Mouse (Mus musculus) forebrain, embryonic 14.5 days (tissue): ENCODE data around the gene Hist1h4n. TPM values are rescaled to one million over a fixed set of nuclear protein-coding genes. Genes with fewer than 3 reads are reported as not detected.
A peak's percentile ranks its signal among the peaks of the same experiment; 100 is the strongest.
"Not testable (repeated sequence)": the region's sequence is repeated elsewhere in the genome, so short reads cannot be mapped to it uniquely, and the experiment has no call there.

ENCODE experiments used
- ATAC-seq: fragments of 200-750 bp; cut with Nextera tagmentation; 2 replicates; pipeline ENCODE4 v1.8.0; 2017; ENCODE audit warnings: mild to moderate bottlenecking, moderate library complexity
- DNase-seq: peaks from one replicate; pipeline ENCODE4 v3.0.0-alpha.2; 2015; ENCODE audit warnings: low spot score
- H3K27ac ChIP-seq: fragments of 300-500 bp; sonication (generic); 2 replicates; pipeline ENCODE4 v1.5.1; 2014; ENCODE audit warnings: low read depth, mild to moderate bottlenecking, control low read depth, low read length, moderate library complexity
- H3K27me3 ChIP-seq: fragments of 300-500 bp; sonication (generic); replicated peaks from 2 replicates; pipeline ENCODE4 v1.6.1; 2014; ENCODE audit warnings: low read length, control low read depth, mixed read lengths; ENCODE audit not compliant: control insufficient read depth, insufficient read depth
- H3K36me3 ChIP-seq: fragments of 300-500 bp; sonication (generic); 2 replicates; pipeline ENCODE4 v1.6.1; 2014; ENCODE audit warnings: low read length, control low read depth; ENCODE audit not compliant: control insufficient read depth, insufficient read depth
- H3K4me1 ChIP-seq: fragments of 300-500 bp; sonication (generic); 2 replicates; pipeline ENCODE4 v1.6.1; 2014; ENCODE audit warnings: antibody characterized with exemption, low read length, control low read depth; ENCODE audit not compliant: control insufficient read depth, insufficient read depth
- H3K4me2 ChIP-seq: fragments of 300-500 bp; sonication (generic); 2 replicates; pipeline ENCODE4 v1.6.1; 2014; ENCODE audit warnings: mild to moderate bottlenecking, control low read depth, low read length
- H3K4me3 ChIP-seq: fragments of 300-500 bp; sonication (generic); 2 replicates; pipeline ENCODE4 v1.5.1; 2014; ENCODE audit warnings: low read depth, low read length, control low read depth
- H3K9ac ChIP-seq: fragments of 300-500 bp; sonication (generic); 2 replicates; pipeline ENCODE4 v1.6.1; 2014; ENCODE audit warnings: mild to moderate bottlenecking, low read length, control low read depth, moderate library complexity
- H3K9me3 ChIP-seq: fragments of 300-500 bp; sonication (generic); replicated peaks from 2 replicates; pipeline ENCODE4 v1.6.1; 2016; ENCODE audit warnings: low read length, control low read depth, mixed read lengths; ENCODE audit not compliant: control insufficient read depth
- WGBS: fragments of 180-500 bp; shearing (Covaris S2); extraction: QIAGEN DNeasy Blood & Tissue Kit; methylation state at CpG from one replicate; pipeline ENCODE4 v1.1.7; 2014; 5-methylcytosine and 5-hydroxymethylcytosine counted together
- microRNA-seq: library from miRNA; unstranded; fragments of <30 nt; microRNA quantifications from one replicate; pipeline ENCODE4, GENCODE M21; 2016
- polyA plus RNA-seq: library from polyadenylated mRNA; unstranded; fragments of >200 nt; fragmentation: Nextera tagmentation; extraction: Ambion mirVana; gene quantifications from 2 replicates; pipeline ENCODE4 v1.2.1, GENCODE M21; 2014

Gene Hist1h4n
- polyA plus RNA-seq, 1 experiment from 2014 or later = 16.7 TPM

DNA sequence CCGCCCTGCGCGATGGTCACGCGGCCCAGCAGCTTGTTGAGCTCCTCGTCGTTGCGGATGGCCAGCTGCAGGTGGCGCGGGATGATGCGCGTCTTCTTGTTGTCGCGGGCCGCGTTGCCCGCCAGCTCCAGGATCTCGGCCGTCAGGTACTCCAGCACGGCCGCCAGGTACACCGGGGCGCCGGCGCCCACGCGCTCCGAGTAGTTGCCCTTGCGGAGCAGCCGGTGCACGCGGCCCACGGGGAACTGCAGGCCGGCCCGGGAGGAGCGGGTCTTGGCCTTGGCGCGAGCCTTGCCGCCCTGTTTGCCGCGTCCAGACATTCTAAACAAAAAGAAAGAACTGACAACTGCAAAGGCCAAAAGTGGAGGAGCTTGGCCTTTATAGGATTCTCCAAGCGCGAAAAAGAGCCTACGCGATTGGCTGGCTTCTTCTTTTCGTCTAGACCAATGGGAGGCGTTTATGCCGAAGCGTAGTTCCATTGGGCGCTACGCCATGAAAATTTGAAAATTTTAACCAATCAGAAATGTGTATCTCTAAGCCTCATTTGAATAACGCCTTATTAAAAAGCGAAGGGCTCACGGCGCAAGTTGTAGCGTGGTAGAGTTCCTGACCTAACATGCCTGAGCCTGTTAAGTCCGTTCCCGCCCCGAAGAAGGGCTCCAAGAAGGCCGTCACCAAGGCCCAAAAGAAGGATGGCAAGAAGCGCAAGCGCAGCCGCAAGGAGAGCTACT lies 44.9 kb downstream of the Hist1h4n start, which contains the start of the genes Hist1h2an and Hist1h2bp:
TSS of gene Hist1h2an (minus strand) at position 320 of the 731 bp plus-strand sequence.
TSS of gene Hist1h2bp (plus strand) at position 563 of the 731 bp plus-strand sequence.
- under 1% methylated on average over 31 of the region's 63 CpGs for WGBS
- peaks cover 33% of the 10 kb centered on the region for H3K4me1 ChIP-seq
- peak within 1 kb of the TSS; percentile 54; the same call in 1 of the 2 replicates for H3K9ac ChIP-seq
- peak within 1 kb of the TSS; percentile 30 for H3K4me3 ChIP-seq
- ATAC-seq (peak; percentile 93), DNase-seq (peak; percentile 100)
- not testable (repeated sequence) for H3K36me3 ChIP-seq, H3K9me3 ChIP-seq, H3K27me3 ChIP-seq
- peak within 1 kb of the TSS; percentile 87 for H3K27ac ChIP-seq
- peak within 1 kb of the TSS; percentile 53 for H3K4me2 ChIP-seq

- no peaks in the 10 kb centered on the region for H3K36me3 ChIP-seq
- H3K9me3 ChIP-seq = no peaks in the 10 kb centered on the region
- peak; percentile 64 for DNase-seq
- 2% methylated on average over 8 of the region's 8 CpGs for WGBS
- no peaks in the 10 kb centered on the region for H3K27me3 ChIP-seq
- H3K4me1 ChIP-seq = peaks cover 33% of the 10 kb centered on the region
- peak overlapping the region; percentile 53 for H3K4me2 ChIP-seq
- H3K9ac ChIP-seq = peak overlapping the region; percentile 54; the same call in 1 of the 2 replicates
- H3K27ac ChIP-seq = peak overlapping the region; percentile 87
- peak overlapping the region; percentile 30 for H3K4me3 ChIP-seq
- ATAC-seq = no peak
Measured at GRCm38 (mm10) chr13:21786189-21786898, 45.7 kb downstream of the Hist1h4n start.

GRCm38 (mm10) chr13:21784311-21784710 lies 47.7 kb downstream of the Hist1h4n start:
- Histone ChIP-seq H3K9me3 (no peaks in the 10 kb centered on the region), H3K4me1 (peaks cover 39% of the 10 kb centered on the region), H3K4me2 (peak overlapping the region; percentile 67), H3K4me3 (no peak overlapping the region), H3K27ac (peak overlapping the region; percentile 84), H3K27me3 (no peaks in the 10 kb centered on the region), H3K9ac (peak overlapping the region; percentile 49; the same call in 1 of the 2 replicates), H3K36me3 (no peaks in the 10 kb centered on the region)
- 19% methylated on average over 6 of the region's 6 CpGs for WGBS
- ATAC-seq (no peak), DNase-seq (no peak)

DNA sequence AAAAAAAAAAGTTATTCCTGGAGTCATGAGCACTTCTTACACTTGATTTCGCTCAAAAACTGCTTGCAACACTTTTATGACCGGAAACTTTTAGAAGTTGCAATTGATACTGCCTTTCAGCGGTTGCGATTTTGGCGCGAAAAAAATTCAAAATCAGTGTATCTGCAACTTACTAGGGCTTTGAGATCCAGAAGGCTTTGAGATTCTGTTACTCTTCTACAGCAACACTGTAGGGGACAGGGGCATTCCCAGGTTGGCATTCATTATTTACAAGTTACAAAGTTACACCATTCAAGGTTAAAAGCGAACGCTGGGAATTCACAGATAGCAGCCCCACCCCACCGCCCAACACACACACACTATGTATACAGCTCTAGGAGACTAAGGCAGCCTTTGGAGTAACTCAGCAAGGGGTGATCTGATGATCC lies 48.2 kb downstream of the Hist1h4n start:
- Histone ChIP-seq H3K4me1 (peaks cover 39% of the 10 kb centered on the region), H3K27me3 (no peaks in the 10 kb centered on the region), H3K4me2 (peak overlapping the region; percentile 67), H3K9me3 (no peaks in the 10 kb centered on the region), H3K9ac (peak overlapping the region; percentile 49; the same call in 1 of the 2 replicates), H3K4me3 (peak overlapping the region; percentile 37), H3K36me3 (no peaks in the 10 kb centered on the region), H3K27ac (peak overlapping the region; percentile 84)
- DNase-seq = peak; percentile 77
- WGBS = under 1% methylated on average over 9 of the region's 9 CpGs
- ATAC-seq = no peak

DNA sequence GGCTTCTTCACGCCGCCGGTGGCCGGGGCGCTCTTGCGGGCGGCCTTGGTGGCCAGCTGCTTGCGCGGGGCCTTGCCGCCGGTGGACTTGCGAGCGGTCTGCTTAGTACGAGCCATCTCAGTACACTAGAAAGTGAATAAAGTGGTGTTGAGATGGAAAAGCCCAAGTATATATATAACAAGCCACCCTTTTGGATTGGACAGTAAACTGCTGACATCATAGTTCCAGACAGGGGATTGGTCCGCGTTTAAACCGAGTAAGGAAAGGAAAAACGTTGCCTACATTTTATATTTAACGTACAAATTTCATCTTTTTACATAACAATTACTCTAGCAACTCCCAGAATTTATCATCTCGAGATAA lies 48.8 kb downstream of the Hist1h4n start, which contains the start of gene Hist1h3i:
TSS of gene Hist1h3i (minus strand) at position 116 of the 363 bp plus-strand sequence.
- peak within 1 kb of the TSS; percentile 68 for H3K9ac ChIP-seq
- H3K4me2 ChIP-seq = peak within 1 kb of the TSS; percentile 67
- ATAC-seq (peak; percentile 73), DNase-seq (peak; percentile 97)
- H3K27ac ChIP-seq = peak within 1 kb of the TSS; percentile 87
- no peaks in the 10 kb centered on the region for H3K36me3 ChIP-seq
- H3K4me3 ChIP-seq = peak within 1 kb of the TSS; percentile 37
- H3K27me3 ChIP-seq = no peaks in the 10 kb centered on the region
- peaks cover 39% of the 10 kb centered on the region for H3K4me1 ChIP-seq
- no peaks in the 10 kb centered on the region for H3K9me3 ChIP-seq
- 0% methylated on average over 11 of the region's 20 CpGs for WGBS

- Histone ChIP-seq H3K4me3 (peak overlapping the region; percentile 37), H3K27ac (peak overlapping the region; percentile 87), H3K4me2 (peak overlapping the region; percentile 67), H3K4me1 (peaks cover 34% of the 10 kb centered on the region), H3K9ac (peak overlapping the region; percentile 68)
- WGBS = under 1% methylated on average over 14 of the region's 35 CpGs
- not testable (repeated sequence) for H3K27me3 ChIP-seq, H3K9me3 ChIP-seq, ATAC-seq, H3K36me3 ChIP-seq
- DNase-seq = peak; percentile 63
Measured at GRCm38 (mm10) chr13:21782361-21783254, 49.4 kb downstream of the Hist1h4n start.

Small RNAs within 50 kb of the gene (microRNA-seq; reads per million reads assigned to microRNA genes)
- gene Gm19658 (not detected), gene Gm44346 (not detected), gene Gm44466 (not detected)

Other genes starting within 250 kb of the Hist1h4n start
- not detected in 2 replicates for gene Olfr1362, start 218.2 kb downstream of the Hist1h4n start, polyA plus RNA-seq
- gene Olfr11, start 189.7 kb downstream of the Hist1h4n start, polyA plus RNA-seq = not detected in 2 replicates
- not detected in 2 replicates for gene Olfr1361, start 168.8 kb downstream of the Hist1h4n start, polyA plus RNA-seq
- not detected in 2 replicates for gene Olfr1360, start 154.8 kb downstream of the Hist1h4n start, polyA plus RNA-seq
- gene Olfr1359, start 134.1 kb downstream of the Hist1h4n start, polyA plus RNA-seq = not detected in 2 replicates
- gene Hist1h2bl, start 116.1 kb downstream of the Hist1h4n start, polyA plus RNA-seq = 3.7 and 4.2 TPM in 2 replicates
- 13.2 and 45.9 TPM in 2 replicates for gene Hist1h2ai, start 115.8 kb downstream of the Hist1h4n start, polyA plus RNA-seq
- gene Hist1h3h, start 114.5 kb downstream of the Hist1h4n start, polyA plus RNA-seq = 7.3 and 11.0 TPM in 2 replicates
- 2.5 and 3.9 TPM in 2 replicates for gene Hist1h2bm, start 110.2 kb downstream of the Hist1h4n start, polyA plus RNA-seq
- 1.7 TPM in 2 replicates for gene Hist1h4j, start 97.1 kb downstream of the Hist1h4n start, polyA plus RNA-seq
- gene Hist1h4k, start 81.7 kb downstream of the Hist1h4n start, polyA plus RNA-seq = 2.7 and 4.6 TPM in 2 replicates
- gene Hist1h2ak, start 78.4 kb downstream of the Hist1h4n start, polyA plus RNA-seq = 3.4 and 10.8 TPM in 2 replicates
- gene Hist1h2bn, start 78.1 kb downstream of the Hist1h4n start, polyA plus RNA-seq = 0.90 and 2.5 TPM in 2 replicates
- gene Hist1h1b, start 51.6 kb downstream of the Hist1h4n start, polyA plus RNA-seq = 11.0 and 11.1 TPM in 2 replicates
- 108 and 166 TPM in 2 replicates for gene Hist1h3i, start 48.8 kb downstream of the Hist1h4n start, polyA plus RNA-seq
- gene Hist1h2an, start 45.0 kb downstream of the Hist1h4n start, polyA plus RNA-seq = 6.6 TPM in 1 of 2 replicates, not detected in the other
- 0.84 and 1.5 TPM in 2 replicates for gene Hist1h2bp, start 44.7 kb downstream of the Hist1h4n start, polyA plus RNA-seq
- gene Hist1h2bq, start 22.0 kb downstream of the Hist1h4n start, polyA plus RNA-seq = 9.2 and 17.1 TPM in 2 replicates
- not detected in 2 replicates for gene Hist1h2ao, start 21.7 kb downstream of the Hist1h4n start, polyA plus RNA-seq
- gene Hist1h4m, start 20.4 kb downstream of the Hist1h4n start, polyA plus RNA-seq = not detected in 2 replicates
- 2,010 and 3,186 TPM in 2 replicates for gene Hist1h2ap, start 1.3 kb upstream of the Hist1h4n start, polyA plus RNA-seq
- gene Hist1h2br, start 1.5 kb upstream of the Hist1h4n start, polyA plus RNA-seq = 9.4 and 17.8 TPM in 2 replicates
- gene Zfp184, start 112.9 kb upstream of the Hist1h4n start, polyA plus RNA-seq = 28.3 and 34.9 TPM in 2 replicates
- gene Pom121l2, start 149.0 kb upstream of the Hist1h4n start, polyA plus RNA-seq = 0.14 TPM in 1 of 2 replicates, not detected in the other
- 0.10 TPM in 1 of 2 replicates, not detected in the other for gene Prss16, start 177.5 kb upstream of the Hist1h4n start, polyA plus RNA-seq
- gene Hist1h2ah, start 203.4 kb upstream of the Hist1h4n start, polyA plus RNA-seq = 4.8 and 8.3 TPM in 2 replicates
- gene Hist1h2bk, start 203.7 kb upstream of the Hist1h4n start, polyA plus RNA-seq = 2.5 and 3.5 TPM in 2 replicates
- gene Hist1h4i, start 209.2 kb upstream of the Hist1h4n start, polyA plus RNA-seq = 14.0 and 18.0 TPM in 2 replicates
- 20.4 and 37.4 TPM in 2 replicates for gene Hist1h2ag, start 210.7 kb upstream of the Hist1h4n start, polyA plus RNA-seq
- 3.0 and 7.0 TPM in 2 replicates for gene Hist1h2bj, start 211.0 kb upstream of the Hist1h4n start, polyA plus RNA-seq